ENCODE assay signal across 7 mouse cellular contexts in genomic region chr10:75486086-75486979, GRCm38 (mm10). TPM values are rescaled to one million over a fixed set of nuclear protein-coding genes. Genes with fewer than 3 reads are reported as not detected.
DNase-seq lines count a peak whose midpoint lies in the region; ATAC-seq and TF ChIP-seq lines count a peak whose summit lies in the region.

No protein-coding gene starts in this region.

- no peaks in the 10 kb centered on the region for H3K4me1 ChIP-seq in forebrain, embryonic 16.5 days (replicated peaks; ENCODE audit: control insufficient read depth, insufficient read depth, low read length)
- no peaks in the 10 kb centered on the region for H3K4me1 ChIP-seq in hindbrain, embryonic 15.5 days (replicated peaks)

- no peak overlapping the region for H3K27ac ChIP-seq in forebrain, embryonic 16.5 days (ENCODE audit: low read length)
- no peak overlapping the region for H3K27ac ChIP-seq in hindbrain, embryonic 15.5 days (replicated peaks)

- POLR2A ChIA-PET in Patski (lab: Charles Lee) = no interaction called here

- H3K36me3 ChIP-seq in forebrain, embryonic 16.5 days (ENCODE audit: control insufficient read depth, insufficient read depth) = no peaks in the 10 kb centered on the region
- H3K36me3 ChIP-seq in hindbrain, embryonic 15.5 days = no peaks in the 10 kb centered on the region

- DNase-seq in Patski (ENCODE audit: low read depth, low spot score) = peak; percentile 47
- DNase-seq in cerebellum, adult 11-12 months = peak; percentile 36
- DNase-seq in layer of hippocampus, postnatal 14 days (ENCODE audit: low spot score in 2 of 2) = peak; percentile 74 to 85
- DNase-seq in right cerebral cortex, postnatal 4 days = peak; percentile 88

- CTCF ChIA-PET in Patski (lab: Charles Lee) = interaction anchor here (0.7 to 1.5 kb wide), 4 partner anchors 46 to 236 kb away, joined by 3 to 6 read pairs (median 4); no protein-coding TSS in a partner anchor

- H3K9me3 ChIP-seq in forebrain, embryonic 16.5 days (ENCODE audit: control insufficient read depth, low read length) = no peaks in the 10 kb centered on the region
- no peaks in the 10 kb centered on the region for H3K9me3 ChIP-seq in hindbrain, embryonic 15.5 days

- no peak overlapping the region for H3K9ac ChIP-seq in forebrain, embryonic 16.5 days (replicated peaks; ENCODE audit: low read depth, low read length)
- no peak overlapping the region for H3K9ac ChIP-seq in hindbrain, embryonic 15.5 days

- TF ChIP-seq CTCF in Patski (IDR thresholded peaks at IDR 0.05) = peak; percentile 91

- H3K4me2 ChIP-seq in forebrain, embryonic 16.5 days (ENCODE audit: low read length) = no peak overlapping the region
- no peak overlapping the region for H3K4me2 ChIP-seq in hindbrain, embryonic 15.5 days

- 56% methylated on average over 9 of the region's 9 CpGs for WGBS in forebrain, embryonic 16.5 days
- 53% methylated on average over 9 of the region's 9 CpGs for WGBS in hindbrain, embryonic 15.5 days

- no peaks in the 10 kb centered on the region for H3K27me3 ChIP-seq in Patski
- H3K27me3 ChIP-seq in forebrain, embryonic 16.5 days (replicated peaks; ENCODE audit: control insufficient read depth, insufficient read depth, low read length) = no peaks in the 10 kb centered on the region
- H3K27me3 ChIP-seq in hindbrain, embryonic 15.5 days = no peaks in the 10 kb centered on the region

- in situ Hi-C loops in Patski (cut with MboI; ENCODE audit: low pct_unique_long_range_greater_than_20kb) = loop anchor here (5.0 to 10.0 kb wide), 3 partner anchors 49 to 294 kb away; partner anchors contain the start of gene Adora2a

- no peak overlapping the region for H3K4me3 ChIP-seq in forebrain, embryonic 16.5 days (replicated peaks; ENCODE audit: low read length)
- H3K4me3 ChIP-seq in hindbrain, embryonic 15.5 days = no peak overlapping the region

- peak; percentile 86 for ATAC-seq in Patski
- peak; percentile 52 for ATAC-seq in forebrain, embryonic 16.5 days
- ATAC-seq in hindbrain, embryonic 15.5 days (ENCODE audit: low FRiP score, low read depth) = peak; percentile 66; the same call in 1 of the 2 replicates
- ATAC-seq in megakaryocyte progenitor cell, adult 5-6 weeks (replicated peaks; ENCODE audit: poor library complexity) = peak; percentile 78

RNA-seq across cellular contexts. Expression of gene Snrpd3, which starts 31.0 kb away (rescaled TPM):
- 203 TPM for polyA plus RNA-seq in Patski (2021)
- polyA plus RNA-seq in forebrain, embryonic 16.5 days (2015; fragmentation: Nextera tagmentation; extraction: Ambion mirVana) = 135 and 147 TPM in 2 replicates
- polyA plus RNA-seq in hindbrain, embryonic 15.5 days (2015; fragmentation: Nextera tagmentation; extraction: Ambion mirVana) = 127 and 132 TPM in 2 replicates
- 10 to 100 TPM; 71.1 to 77.5 TPM for total RNA-seq in layer of hippocampus, postnatal 14 days (2021)
- 69.5 and 70.4 TPM in 2 replicates for total RNA-seq in megakaryocyte progenitor cell, adult 5-6 weeks (2015)
- 53.5 and 67.6 TPM in 2 replicates for total RNA-seq in megakaryocyte progenitor cell, adult 5-6 weeks (2017)

RNA-seq across cellular contexts. Expression of gene Gucd1, which starts 31.4 kb away (rescaled TPM):
- 19.7 TPM for polyA plus RNA-seq in Patski (2021)
- 17.3 and 22.2 TPM in 2 replicates for polyA plus RNA-seq in forebrain, embryonic 16.5 days (2015; fragmentation: Nextera tagmentation; extraction: Ambion mirVana)
- polyA plus RNA-seq in hindbrain, embryonic 15.5 days (2015; fragmentation: Nextera tagmentation; extraction: Ambion mirVana) = 20.2 and 20.3 TPM in 2 replicates
- 10 to 100 TPM; 21.3 to 22.4 TPM for total RNA-seq in layer of hippocampus, postnatal 14 days (2021)
- 7.3 and 9.7 TPM in 2 replicates for total RNA-seq in megakaryocyte progenitor cell, adult 5-6 weeks (2015)
- 11.2 and 14.9 TPM in 2 replicates for total RNA-seq in megakaryocyte progenitor cell, adult 5-6 weeks (2017)

Comparison
In these comparisons a context has a peak if more than half of its experiments do, and no peak if none do; other contexts are left out.
1. DNase-seq: peak in every context shown above with its lines; median percentile 88 in right cerebral cortex, postnatal 4 days; 80 in layer of hippocampus, postnatal 14 days; 47 in Patski; 36 in cerebellum, adult 11-12 months.